Mouse (Mus musculus) E14TG2a.4 (cell line): Measurements from ENCODE around the gene Pmp22.

Experiments used
- H3K27me3 ChIP-seq: 2 replicates; pipeline ENCODE4 v1.6.1; 2014; ENCODE audit warnings: low read length, control low read depth; ENCODE audit not compliant: insufficient read depth
- H3K36me3 ChIP-seq: 2 replicates; pipeline ENCODE4 v1.6.1; 2014; ENCODE audit warnings: low read length, control low read depth; ENCODE audit not compliant: insufficient read depth
- H3K4me1 ChIP-seq: replicated peaks from 2 replicates; pipeline ENCODE4 v1.6.1; 2014; ENCODE audit warnings: low read depth, low read length, control low read depth
- H3K4me3 ChIP-seq: replicated peaks from 2 replicates; pipeline ENCODE4 v1.5.1; 2014; ENCODE audit warnings: mild to moderate bottlenecking, low read length
- H3K9me3 ChIP-seq: 2 replicates; pipeline ENCODE4 v1.6.1; 2014; ENCODE audit warnings: low read length, control low read depth
- CTCF ChIP-seq: conservative IDR thresholded peaks from 2 replicates; pipeline ENCODE4 v1.5.1; 2014; ENCODE audit warnings: low read length
- NANOG ChIP-seq: IDR thresholded peaks from 2 replicates; pipeline ENCODE4 v1.6.1; 2014; ENCODE audit warnings: borderline replicate concordance, low read length, mixed read lengths
- POU5F1 ChIP-seq: IDR thresholded peaks from 2 replicates; pipeline ENCODE4 v1.6.1; 2014; ENCODE audit warnings: low read length, borderline replicate concordance

Gene Pmp22

GRCm38 (mm10) chr11:63130497-63130896 is 1.7 kb downstream of the Pmp22 start:
- Histone ChIP-seq H3K36me3 (no peaks in the 10 kb centered on the region), H3K4me3 (0 out of 2 replicates have a peak overlapping the region, but pooled peaks have one; percentile 80), H3K27me3 (peaks cover 88% of the 10 kb centered on the region), H3K4me1 (peaks cover 42% of the 10 kb centered on the region), H3K9me3 (no peaks in the 10 kb centered on the region)
- TF ChIP-seq CTCF (no peak), POU5F1 (no peak), NANOG (no peak)

GRCm38 (mm10) chr11:63131001-63131692 is 2.4 kb downstream of the Pmp22 start:
- Histone ChIP-seq H3K27me3 (peaks cover 84% of the 10 kb centered on the region), H3K4me3 (peak overlapping the region; percentile 80), H3K9me3 (no peaks in the 10 kb centered on the region), H3K4me1 (peaks cover 48% of the 10 kb centered on the region), H3K36me3 (no peaks in the 10 kb centered on the region)
- TF ChIP-seq CTCF (no peak), NANOG (no peak), POU5F1 (no peak)

GRCm38 (mm10) chr11:63131693-63132040 is 2.9 kb downstream of the Pmp22 start:
- Histone ChIP-seq H3K36me3 (no peaks in the 10 kb centered on the region), H3K4me1 (peaks cover 53% of the 10 kb centered on the region), H3K4me3 (peak overlapping the region; percentile 80), H3K9me3 (no peaks in the 10 kb centered on the region), H3K27me3 (peaks cover 83% of the 10 kb centered on the region)
- TF ChIP-seq CTCF, result no peak
- no peak for TF ChIP-seq POU5F1
- no peak for TF ChIP-seq NANOG

GRCm38 (mm10) chr11:63132151-63132500 is 3.3 kb downstream of the Pmp22 start:
- Histone ChIP-seq H3K27me3 (peaks cover 79% of the 10 kb centered on the region), H3K36me3 (no peaks in the 10 kb centered on the region), H3K4me1 (peaks cover 57% of the 10 kb centered on the region), H3K9me3 (no peaks in the 10 kb centered on the region), H3K4me3 (peak overlapping the region; percentile 80)
- no peak for TF ChIP-seq POU5F1
- no peak for TF ChIP-seq CTCF
- no peak for TF ChIP-seq NANOG

GRCm38 (mm10) chr11:63132501-63133435 is 4.0 kb downstream of the Pmp22 start:
- peaks cover 63% of the 10 kb centered on the region for H3K4me1 ChIP-seq
- peaks cover 76% of the 10 kb centered on the region for H3K27me3 ChIP-seq
- no peak for TF ChIP-seq POU5F1
- TF ChIP-seq CTCF, result no peak
- TF ChIP-seq NANOG, result no peak
- no peaks in the 10 kb centered on the region for H3K36me3 ChIP-seq
- H3K4me3 ChIP-seq, result peak overlapping the region; percentile 80
- H3K9me3 ChIP-seq, result no peaks in the 10 kb centered on the region

- no peaks in the 10 kb centered on the region for H3K9me3 ChIP-seq
Measured at GRCm38 (mm10) chr11:63134021-63134420, 5.2 kb downstream of the Pmp22 start.

GRCm38 (mm10) chr11:63134742-63135482 is 6.1 kb downstream of the Pmp22 start:
- Histone ChIP-seq H3K36me3 (no peaks in the 10 kb centered on the region), H3K27me3 (peaks cover 64% of the 10 kb centered on the region), H3K4me1 (peaks cover 56% of the 10 kb centered on the region), H3K9me3 (no peaks in the 10 kb centered on the region), H3K4me3 (no peak overlapping the region)
- TF ChIP-seq POU5F1 (no peak), NANOG (no peak), CTCF (no peak)

More at GRCm38 (mm10) chr11:63134021-63134420, 5.2 kb downstream of the Pmp22 start:
- no peak for TF ChIP-seq CTCF
- TF ChIP-seq POU5F1, result no peak
- no peak for TF ChIP-seq NANOG
- Histone ChIP-seq H3K4me1 (peaks cover 64% of the 10 kb centered on the region), H3K4me3 (no peak overlapping the region), H3K36me3 (no peaks in the 10 kb centered on the region), H3K27me3 (peaks cover 70% of the 10 kb centered on the region)

- Histone ChIP-seq H3K36me3 (no peaks in the 10 kb centered on the region), H3K4me3 (no peak overlapping the region), H3K9me3 (no peaks in the 10 kb centered on the region), H3K27me3 (peaks cover 60% of the 10 kb centered on the region), H3K4me1 (peaks cover 49% of the 10 kb centered on the region)
- no peak for TF ChIP-seq POU5F1
- TF ChIP-seq CTCF, result peak; percentile 99
- TF ChIP-seq NANOG, result no peak
Measured at GRCm38 (mm10) chr11:63135622-63136021, 6.8 kb downstream of the Pmp22 start.
